Mouse (Mus musculus) right cerebral cortex, postnatal 14 days (tissue): ENCODE results near the gene Uevld.
A peak's percentile ranks its signal among the peaks of the same experiment; 100 is the strongest.
"Not testable (repeated sequence)": the region's sequence is repeated elsewhere in the genome, so short reads cannot be mapped to it uniquely, and the experiment has no call there.

Experiments
- DNase-seq: peaks from one replicate; pipeline ENCODE4 v3.0.0; 2022

Gene Uevld

GRCm38 (mm10) chr7:46957831-46958691 is at the start of gene Uevld:
Gene Uevld, minus strand, starts transcription at chr7:46958527.
- DNase-seq: peak; percentile 93

- DNase-seq: no peak
Observed at GRCm38 (mm10) chr7:47007818-47008167, 49.5 kb upstream of the Uevld start.

- no peak for DNase-seq
Observed at GRCm38 (mm10) chr7:47007109-47007780, 48.9 kb upstream of the Uevld start.

GRCm38 (mm10) chr7:47003411-47004115 is 45.2 kb upstream of the Uevld start:
- DNase-seq: no peak

- no peak for DNase-seq
Observed at GRCm38 (mm10) chr7:47001900-47002275, 43.6 kb upstream of the Uevld start.

- DNase-seq: no peak
Observed at GRCm38 (mm10) chr7:47001125-47001899, 43.0 kb upstream of the Uevld start.

GRCm38 (mm10) chr7:47000644-47000983 is 42.3 kb upstream of the Uevld start:
- no peak for DNase-seq

- DNase-seq: no peak
Observed at GRCm38 (mm10) chr7:46999983-47000643, 41.8 kb upstream of the Uevld start.

- DNase-seq: no peak
Observed at GRCm38 (mm10) chr7:46998942-46999341, 40.6 kb upstream of the Uevld start.

- DNase-seq: no peak
Observed at GRCm38 (mm10) chr7:46997644-46998395, 39.5 kb upstream of the Uevld start.

- DNase-seq: no peak
Observed at GRCm38 (mm10) chr7:46997008-46997407, 38.7 kb upstream of the Uevld start.

- no peak for DNase-seq
Observed at GRCm38 (mm10) chr7:46995558-46995957, 37.2 kb upstream of the Uevld start.

- no peak for DNase-seq
Observed at GRCm38 (mm10) chr7:46993079-46993478, 34.8 kb upstream of the Uevld start.

GRCm38 (mm10) chr7:46989387-46989786 is 31.1 kb upstream of the Uevld start:
- not testable (repeated sequence) for DNase-seq

GRCm38 (mm10) chr7:46987073-46987472 is 28.7 kb upstream of the Uevld start:
- no peak for DNase-seq

GRCm38 (mm10) chr7:46986646-46987045 is 28.3 kb upstream of the Uevld start:
- DNase-seq: no peak

- DNase-seq: no peak
Observed at GRCm38 (mm10) chr7:46985718-46986505, 27.6 kb upstream of the Uevld start.

GRCm38 (mm10) chr7:46983280-46983679 is 25.0 kb upstream of the Uevld start, which contains the start of gene Gm9999:
Gene Gm9999, plus strand, starts transcription at chr7:46983580.
- DNase-seq: no peak

- DNase-seq: no peak
Observed at GRCm38 (mm10) chr7:46975456-46975855, 17.1 kb upstream of the Uevld start.

- no peak for DNase-seq
Observed at GRCm38 (mm10) chr7:46974648-46975047, 16.3 kb upstream of the Uevld start.

GRCm38 (mm10) chr7:46969898-46970297 is 11.6 kb upstream of the Uevld start:
- DNase-seq: no peak
